Mouse (Mus musculus): ENCODE measurements around the gene Micu1. TPM values are rescaled to one million over a fixed set of nuclear protein-coding genes. Genes with fewer than 3 reads are reported as not detected.

The Micu1 gene
- total RNA-seq, 2 experiments from 2014 or later: 87.9 to 94.2 TPM

DNA sequence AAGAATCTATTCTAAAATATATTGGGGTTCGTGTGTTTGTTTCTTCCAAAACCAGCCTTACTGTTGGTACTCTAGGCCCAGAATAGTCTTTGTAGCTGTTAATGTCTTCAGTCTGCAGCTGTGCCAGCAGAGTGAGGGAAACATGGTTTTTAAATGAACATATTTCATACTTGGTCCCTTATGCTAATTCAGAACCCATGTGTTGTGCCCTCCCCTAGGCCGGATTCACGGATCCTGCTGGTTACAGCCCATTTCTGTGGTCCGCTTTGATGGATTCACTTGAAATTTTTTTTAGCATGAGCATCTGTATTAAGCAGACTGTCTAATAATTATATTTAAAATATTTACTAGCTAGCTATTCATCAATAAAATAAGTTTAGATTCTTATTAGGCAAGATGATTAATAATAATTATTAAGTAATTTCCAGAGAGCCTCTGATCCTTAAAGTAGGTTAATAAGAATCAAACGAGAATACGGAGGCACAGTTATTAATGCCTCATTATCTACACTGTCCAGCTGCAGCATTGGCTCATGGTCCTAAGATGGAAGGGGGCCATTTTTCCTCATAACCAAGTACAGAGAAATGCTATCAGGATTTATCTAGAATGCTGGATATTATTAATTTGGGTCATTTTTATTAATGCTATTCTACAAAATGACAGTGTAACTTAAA is 69.2 kb downstream of the Micu1 start:
- intact Hi-C loops (cut with DNase I): no loop called here
- no peak for DNase-seq (ENCODE audit: low spot score in 2 of 2)

DNA sequence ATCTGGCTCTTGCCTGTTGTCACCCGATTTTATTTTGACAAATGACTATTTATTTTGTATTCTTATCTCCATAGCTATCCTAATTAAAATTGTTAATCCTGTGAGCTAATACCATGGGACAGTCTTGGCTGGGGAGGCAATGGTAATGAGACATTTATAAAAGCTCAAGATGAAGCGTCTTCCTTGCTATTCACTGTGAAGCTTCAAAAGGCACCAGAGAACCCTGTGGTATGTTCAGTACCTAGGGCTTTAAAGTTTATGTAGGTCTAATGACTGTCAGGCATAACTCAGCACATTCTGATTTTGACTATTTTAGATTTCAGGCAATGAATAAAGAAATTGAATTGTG is 69.7 kb downstream of the Micu1 start:
- DNase-seq (ENCODE audit: low spot score in 2 of 2): no peak
- intact Hi-C loops (cut with DNase I): no loop called here

DNA sequence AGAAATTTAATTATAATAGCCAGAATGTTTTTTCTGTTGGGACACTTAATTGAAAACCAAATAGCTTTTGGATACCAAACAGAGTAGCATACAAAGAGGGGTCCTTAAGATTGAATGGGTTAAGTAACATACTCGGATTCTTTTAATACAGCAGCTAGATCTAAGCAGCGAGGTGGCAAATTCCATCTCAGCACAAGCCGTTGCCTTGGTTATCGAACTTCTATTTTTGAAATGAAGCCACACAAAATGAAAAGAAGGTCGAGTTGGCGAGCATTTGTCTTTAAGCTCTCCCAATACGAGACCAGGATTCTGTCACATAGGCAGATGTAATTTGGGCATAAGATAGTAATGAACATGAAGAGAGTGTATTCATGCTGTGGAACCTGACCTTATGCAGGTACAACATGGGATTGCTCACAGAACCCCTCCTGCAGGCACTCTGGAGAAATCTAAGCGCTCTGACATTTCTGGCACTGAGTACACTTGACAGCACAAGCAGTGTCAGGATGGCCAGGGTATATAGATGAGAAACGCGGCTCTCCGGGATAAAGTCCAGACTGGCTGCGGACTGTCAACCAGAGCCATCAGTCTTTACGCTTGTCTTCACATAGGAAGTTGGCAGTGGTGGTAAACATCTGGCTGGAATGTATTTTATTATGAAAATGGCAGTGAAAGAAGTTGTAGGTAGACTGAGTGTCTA is 71.3 kb downstream of the Micu1 start:
- intact Hi-C loops (cut with DNase I): no loop called here
- DNase-seq (ENCODE audit: low spot score in 2 of 2): no peak

DNA sequence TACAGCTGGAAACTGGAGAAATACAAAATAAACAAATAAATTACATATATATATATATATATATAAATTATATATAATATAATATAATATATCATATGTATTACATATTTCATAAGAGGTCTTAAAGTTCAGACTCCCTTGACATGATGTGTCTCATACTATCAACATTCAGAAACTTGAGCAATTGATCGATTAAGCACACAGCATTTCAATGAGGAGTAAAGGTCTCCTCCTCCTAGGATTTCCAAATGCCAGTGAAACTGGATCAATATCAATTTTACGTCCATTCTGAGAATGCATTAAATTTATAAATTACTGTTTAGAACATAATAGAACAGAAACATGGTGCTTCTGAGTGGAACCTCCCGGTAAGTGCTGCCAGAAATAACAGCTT is 71.9 kb downstream of the Micu1 start:
- intact Hi-C loops (cut with DNase I): no loop called here
- no peak for DNase-seq (ENCODE audit: low spot score in 2 of 2)

DNA sequence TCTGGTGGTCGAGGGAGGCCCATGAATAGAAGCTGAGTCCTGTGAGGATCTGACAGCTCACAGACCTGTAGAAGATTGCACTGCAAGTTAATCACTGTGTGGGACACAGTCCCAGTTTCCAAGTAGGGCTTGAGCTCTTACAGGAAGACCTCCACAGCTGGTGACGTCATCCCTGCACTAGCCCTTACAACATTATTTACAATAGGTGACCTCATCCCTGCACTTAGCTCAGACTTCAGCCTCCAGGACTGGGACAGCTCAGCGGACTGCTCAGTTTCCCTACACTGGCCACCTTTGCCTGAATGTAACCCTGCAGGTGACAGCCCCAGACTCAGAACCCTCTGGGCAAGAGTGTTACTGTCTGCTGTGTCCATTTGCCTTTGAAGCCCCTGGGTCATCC is 75.0 kb downstream of the Micu1 start:
- intact Hi-C loops (cut with DNase I): no loop called here
- no peak for DNase-seq (ENCODE audit: low spot score in 2 of 2)

DNA sequence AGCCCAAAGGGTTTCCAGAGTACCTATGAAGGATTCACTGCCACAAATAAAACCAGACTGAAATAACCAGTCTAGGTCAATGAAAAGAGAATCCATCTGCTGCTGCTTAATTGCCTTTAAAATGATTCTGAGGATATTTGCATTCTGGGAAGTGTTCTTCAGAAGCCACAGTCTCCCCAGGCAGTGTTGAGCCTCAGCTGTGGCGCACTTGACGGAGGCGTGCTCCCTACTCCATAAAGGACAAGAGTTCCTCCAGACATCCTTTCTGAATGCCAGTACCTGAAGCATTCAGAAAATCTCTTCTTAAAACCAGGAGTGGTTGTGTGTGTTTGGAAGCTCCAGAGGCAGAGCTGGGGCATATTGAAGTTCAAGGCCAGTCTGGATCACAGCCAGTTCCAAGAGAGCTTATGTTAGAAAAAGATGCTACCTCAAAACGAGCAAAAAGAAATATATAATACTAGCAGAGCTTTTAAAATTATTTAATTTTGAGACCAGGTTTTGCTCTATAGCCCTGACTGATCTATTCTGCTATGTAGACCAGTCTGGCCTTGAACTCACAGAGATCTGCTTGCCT is 75.9 kb downstream of the Micu1 start:
- no peak for DNase-seq (ENCODE audit: low spot score in 2 of 2)

DNA sequence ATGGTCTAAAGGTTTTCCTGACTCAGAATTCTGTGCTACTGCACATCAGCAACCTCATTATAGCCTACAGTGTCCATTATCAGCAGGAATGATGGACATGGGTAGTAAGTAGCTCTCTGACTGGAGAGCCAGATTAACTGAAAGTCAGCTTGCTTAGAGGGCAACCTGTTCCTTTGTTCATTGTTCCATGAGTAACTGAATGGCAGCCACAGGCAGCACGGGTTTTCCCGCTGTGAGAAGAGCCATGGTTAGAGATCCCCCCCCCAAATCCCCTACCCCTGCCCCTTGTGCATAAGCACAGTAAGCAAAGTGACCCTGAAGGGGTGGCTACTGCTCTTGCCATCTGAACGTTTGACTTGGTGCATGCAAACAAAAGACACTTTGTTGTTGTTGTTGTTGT is 78.4 kb downstream of the Micu1 start:
- DNase-seq (ENCODE audit: low spot score in 2 of 2): no peak
- intact Hi-C loops (cut with DNase I): no loop called here

More for the DNA sequence above, 75.9 kb downstream of the Micu1 start:
- intact Hi-C loops (cut with DNase I): no loop called here

DNA sequence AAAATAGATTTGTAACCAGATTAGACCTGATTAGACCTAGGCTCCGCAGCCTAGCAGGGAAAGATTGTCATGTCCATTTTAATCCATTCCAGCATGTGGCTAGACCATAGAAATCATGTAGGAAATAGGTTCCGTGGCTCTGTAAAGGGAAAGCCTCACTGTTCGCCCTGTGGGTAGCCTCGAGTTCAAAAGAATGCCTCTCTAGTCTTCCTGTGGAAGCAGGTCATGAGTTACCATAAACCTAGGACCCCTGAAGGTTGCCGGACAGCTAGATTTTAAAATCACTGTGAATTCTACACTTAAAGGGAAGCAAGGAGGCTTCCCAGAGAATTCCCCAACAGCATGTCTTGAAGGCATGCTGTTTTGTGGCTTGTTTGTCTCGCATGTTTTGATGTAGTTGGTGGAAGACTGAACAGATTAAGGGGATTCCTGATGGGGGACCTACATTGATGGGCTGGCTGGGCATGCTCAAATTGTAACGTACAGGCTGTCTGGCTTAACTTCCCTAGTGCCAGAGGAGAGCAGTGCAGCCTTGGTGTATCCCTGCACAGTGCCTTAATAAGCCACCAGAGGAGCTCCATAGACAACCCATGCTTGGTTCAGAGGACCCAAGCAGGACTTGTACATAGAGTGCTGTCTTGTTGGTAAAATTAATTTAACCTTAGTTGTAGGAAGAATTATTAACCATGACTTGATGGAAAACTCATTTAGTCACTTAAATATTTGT is 79.1 kb downstream of the Micu1 start:
- intact Hi-C loops (cut with DNase I): no loop called here
- DNase-seq (ENCODE audit: low spot score in 2 of 2): no peak

DNA sequence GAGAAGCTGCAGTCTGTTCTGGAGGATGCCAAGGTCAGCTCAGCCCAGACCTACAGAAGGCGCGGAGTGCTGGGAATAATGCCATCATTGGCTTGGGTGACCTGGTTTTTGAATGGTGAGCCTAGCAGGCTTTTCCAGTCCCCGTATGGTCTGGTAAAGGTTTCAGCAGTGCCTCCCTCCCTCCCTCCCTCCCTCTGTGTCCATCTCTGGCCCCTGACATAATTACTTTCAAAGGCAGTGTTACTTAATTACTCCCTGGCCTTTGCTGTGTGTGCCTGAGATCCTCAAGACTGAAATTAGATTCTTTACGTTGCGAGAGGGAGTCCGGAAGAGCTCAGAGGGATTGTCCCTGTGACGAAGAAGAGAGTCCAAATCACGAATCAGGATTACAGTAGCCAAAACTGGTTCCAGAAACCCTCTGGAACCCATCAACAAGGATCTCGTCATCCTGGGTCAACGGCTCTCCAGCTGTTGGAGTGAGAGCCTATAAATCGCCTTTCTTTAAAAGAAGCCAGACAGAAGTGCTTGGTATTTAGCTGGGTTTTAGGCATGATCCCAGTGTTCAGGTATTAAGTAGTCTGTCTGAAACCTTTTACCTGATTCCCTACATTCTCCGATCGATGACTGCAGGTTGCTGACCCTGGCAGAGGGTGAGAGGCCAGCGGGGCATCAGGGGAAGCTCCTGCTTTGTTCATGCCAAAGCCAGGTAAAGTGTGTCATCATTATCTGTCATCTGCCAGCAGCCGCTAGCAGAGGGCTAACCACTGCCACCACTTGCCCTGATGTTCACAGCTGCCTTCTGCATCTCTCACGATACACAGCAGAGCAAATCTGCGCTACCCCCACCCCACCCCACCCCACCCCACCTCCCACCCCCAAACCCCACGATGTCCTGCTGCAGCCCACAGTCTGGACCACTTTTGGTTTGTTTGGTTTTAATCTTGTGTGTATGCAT is 82.7 kb downstream of the Micu1 start:
- intact Hi-C loops (cut with DNase I): no loop called here
- DNase-seq (ENCODE audit: low spot score in 2 of 2): no peak

DNA sequence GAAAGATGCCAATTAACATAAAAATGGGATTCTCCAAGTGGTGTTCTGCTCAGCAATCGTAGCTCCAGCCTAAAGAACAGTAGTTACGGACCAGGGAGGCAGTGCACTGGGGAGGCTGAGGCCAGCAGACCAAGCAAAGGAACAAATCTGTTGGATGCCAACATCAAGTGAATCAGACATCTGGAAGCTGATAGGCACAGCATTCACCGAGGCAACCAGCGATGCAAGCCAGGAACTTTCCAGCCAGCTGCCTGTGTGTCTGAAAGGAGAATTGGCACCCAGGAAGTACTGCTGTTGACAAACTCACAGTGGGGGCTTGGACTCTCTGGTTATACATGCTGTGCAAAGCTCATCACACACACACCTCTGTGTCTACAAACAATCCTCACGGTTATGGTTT is 84.0 kb downstream of the Micu1 start:
- peak in 1 of 2 experiments; percentile 7 for DNase-seq (ENCODE audit: low spot score in 2 of 2)
- intact Hi-C loops (cut with DNase I): no loop called here

DNA sequence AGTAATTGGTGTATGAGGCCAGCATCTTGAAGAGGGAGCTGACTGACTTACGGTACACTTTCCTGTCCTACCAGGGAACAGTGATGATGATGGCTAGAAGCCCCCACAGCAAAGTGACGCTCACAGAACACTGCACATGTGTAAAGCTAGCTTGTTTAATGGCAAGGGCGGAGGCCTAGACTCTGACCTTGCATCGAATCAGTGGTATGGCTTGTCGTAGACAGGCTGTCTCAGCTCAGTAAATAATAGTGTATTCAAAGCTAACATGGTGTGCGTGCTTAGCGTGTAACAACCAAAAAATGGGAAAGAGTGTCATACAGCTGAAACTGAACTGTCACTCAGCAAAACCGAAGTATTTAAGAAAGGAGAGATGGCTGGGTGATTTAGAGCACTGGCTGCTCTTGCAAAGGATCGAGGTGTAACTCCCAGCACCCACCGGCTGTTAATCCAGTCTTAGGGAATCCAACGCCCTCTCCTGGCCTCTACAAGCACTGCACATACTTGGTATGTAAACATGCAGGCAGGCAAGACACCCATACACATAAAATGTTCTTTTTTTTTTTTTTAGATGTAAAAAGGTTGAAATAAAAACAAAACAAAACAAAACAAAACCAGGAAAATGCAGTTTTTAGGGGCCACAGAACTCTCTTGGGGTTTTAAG is 85.0 kb downstream of the Micu1 start:
- intact Hi-C loops (cut with DNase I): no loop called here
- DNase-seq (ENCODE audit: low spot score in 2 of 2): no peak

DNA sequence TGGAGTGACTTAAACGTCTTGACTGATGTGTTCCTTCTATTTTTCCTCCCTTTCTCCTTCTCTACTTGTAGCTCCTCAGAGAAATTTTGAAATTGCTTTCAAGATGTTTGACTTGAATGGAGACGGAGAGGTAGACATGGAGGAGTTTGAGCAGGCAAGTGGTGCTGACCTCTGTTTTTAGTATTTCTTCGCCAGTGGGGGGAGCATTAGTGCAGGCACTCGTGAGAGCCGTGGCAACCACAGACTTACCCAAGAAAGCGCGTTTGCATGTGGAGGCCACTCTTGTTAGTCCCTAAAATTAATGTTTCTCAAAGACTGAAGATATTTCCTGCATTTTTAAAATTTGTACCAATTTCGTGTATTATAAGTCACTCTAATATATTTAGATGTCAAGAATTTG is 85.6 kb downstream of the Micu1 start:
- no peak for DNase-seq (ENCODE audit: low spot score in 2 of 2)
- intact Hi-C loops (cut with DNase I): no loop called here

DNA sequence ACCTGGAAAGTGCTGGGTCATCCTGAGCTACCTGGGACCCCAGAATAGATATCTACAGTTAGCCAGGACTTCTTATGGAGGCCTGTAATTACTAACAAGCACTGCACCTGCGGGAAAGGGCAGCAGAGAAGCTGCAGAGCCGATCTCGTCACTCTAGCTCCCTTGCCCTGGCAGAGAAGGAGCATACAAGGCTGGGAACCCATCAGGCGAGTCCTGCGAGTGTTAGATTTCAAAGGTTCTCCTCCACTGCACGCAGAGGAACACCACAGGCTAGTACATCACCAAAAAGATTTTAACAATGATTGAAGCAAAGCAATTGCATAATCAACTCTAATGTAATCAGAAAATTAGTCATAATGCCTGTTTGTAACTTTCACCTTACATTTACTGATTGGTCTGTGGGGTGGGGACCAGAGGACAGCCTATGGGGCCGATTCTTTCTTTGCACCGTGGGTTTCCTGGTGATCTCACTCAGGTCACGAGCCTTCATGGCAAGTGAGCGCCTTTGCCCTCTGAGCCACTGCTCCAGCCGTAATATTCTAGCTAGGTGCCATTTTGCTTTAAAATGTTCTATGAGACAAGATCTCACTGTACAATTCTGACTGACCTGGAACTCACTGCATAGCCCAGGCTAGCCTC is 88.1 kb downstream of the Micu1 start:
- intact Hi-C loops (cut with DNase I): no loop called here
- no peak for DNase-seq (ENCODE audit: low spot score in 2 of 2)

DNA sequence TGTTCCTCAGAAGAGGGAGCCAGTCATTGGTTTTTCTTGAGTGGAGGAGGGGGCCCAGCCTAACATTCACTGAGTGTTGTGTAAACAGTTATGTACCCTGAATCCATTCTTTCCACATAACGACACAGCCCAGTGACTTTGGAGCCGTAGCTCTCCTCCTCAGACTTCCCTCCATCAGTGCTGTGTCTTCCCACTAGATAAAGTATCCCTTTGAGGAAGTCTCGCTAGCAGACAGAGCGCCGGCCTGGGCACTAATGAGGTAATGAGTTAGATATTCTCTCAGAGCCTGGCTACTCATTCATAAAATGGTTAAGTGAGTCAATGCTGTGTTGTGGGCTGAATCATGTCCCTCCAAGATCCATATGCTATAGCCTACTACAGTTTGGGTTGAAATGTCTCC is 89.6 kb downstream of the Micu1 start:
- DNase-seq (ENCODE audit: low spot score in 2 of 2): no peak
- intact Hi-C loops (cut with DNase I): no loop called here

DNA sequence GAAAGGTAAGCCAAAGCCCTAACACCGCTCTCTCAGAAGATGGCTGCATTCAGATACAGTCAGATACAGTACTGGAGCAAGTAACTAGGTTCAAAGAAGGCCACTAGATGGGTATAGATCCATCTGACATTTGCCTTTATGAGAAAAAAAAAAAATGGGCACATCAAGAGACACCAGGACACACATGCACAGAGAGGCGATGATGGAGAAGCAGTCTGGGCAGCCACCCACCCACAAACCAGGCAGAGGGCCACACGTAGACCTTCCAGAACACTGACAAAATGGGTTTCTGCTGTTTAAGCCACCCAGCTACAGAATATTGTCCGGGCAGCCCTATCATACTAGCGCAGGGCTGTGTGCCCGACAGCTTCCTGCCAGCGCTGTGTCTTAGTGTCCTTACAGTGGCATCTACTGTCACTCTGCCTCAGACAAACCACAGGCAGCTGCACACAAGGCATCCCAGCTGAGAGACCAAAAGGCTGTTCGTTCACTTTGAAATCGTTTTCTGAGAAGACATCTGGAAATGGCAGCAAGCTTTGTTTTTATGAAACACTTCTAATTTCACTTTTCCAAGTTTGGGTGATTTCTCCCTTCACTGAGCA is 90.4 kb downstream of the Micu1 start:
- no peak for DNase-seq (ENCODE audit: low spot score in 2 of 2)
- intact Hi-C loops (cut with DNase I): no loop called here

DNA sequence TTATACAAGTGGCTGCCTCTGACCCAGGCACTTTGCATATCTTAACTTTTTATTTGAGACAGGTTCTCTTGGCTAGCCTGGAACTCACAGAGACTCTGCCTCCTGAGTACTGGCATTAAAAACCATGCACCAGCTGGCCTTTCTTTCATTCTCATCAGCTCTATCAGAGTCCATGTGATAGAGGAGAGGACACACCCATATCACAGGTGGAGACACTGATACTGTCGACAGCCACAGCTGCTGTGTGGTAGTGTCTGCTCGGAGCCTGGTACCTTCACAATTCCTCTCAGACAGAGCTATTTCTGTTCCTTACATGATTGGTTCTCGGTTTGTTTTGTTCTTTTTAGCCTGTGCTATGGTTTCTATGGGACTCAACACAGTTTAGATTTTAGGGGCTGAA is 91.2 kb downstream of the Micu1 start:
- DNase-seq (ENCODE audit: low spot score in 2 of 2): no peak
- intact Hi-C loops (cut with DNase I): no loop called here

DNA sequence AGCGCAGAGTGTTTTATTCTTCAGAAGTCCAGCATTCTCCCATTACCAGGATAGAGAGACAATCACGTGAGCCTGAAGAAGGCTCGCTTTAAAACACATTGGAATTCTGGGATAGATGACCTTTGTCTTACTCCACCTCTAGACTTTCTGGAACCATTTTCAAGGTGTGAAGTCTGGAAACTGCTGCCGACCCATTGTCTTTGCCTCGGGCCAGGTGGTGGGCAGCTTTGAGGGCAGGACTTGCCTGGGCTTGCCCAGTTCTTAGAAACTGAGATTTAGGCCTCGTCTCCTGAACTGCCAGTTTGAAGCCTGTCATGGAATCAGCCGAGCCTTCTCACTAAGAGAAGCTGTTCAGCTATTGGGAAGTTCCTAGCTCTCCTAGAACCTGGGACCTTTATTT is 92.8 kb downstream of the Micu1 start:
- intact Hi-C loops (cut with DNase I): no loop called here
- DNase-seq (ENCODE audit: low spot score in 2 of 2): no peak

DNA sequence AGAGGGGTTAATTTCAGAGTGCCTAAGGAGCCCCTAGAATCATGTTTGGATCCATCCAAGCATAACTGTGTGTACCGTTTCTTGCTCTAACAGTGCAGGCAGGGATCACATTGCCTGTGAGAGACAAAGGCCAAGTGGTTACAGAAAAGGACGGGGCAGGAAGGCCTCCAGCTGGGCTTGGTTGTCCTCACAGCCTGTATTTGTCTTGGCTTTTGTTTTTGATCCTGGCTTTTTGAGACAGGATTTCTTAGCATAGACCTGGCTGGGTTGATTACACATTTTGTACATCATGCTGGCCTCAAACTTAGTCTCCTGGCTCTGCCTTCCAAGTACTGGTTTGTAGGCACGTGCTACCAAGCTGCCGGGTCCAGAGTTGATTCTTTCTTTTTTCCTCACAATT is 93.6 kb downstream of the Micu1 start:
- intact Hi-C loops (cut with DNase I): no loop called here
- no peak for DNase-seq (ENCODE audit: low spot score in 2 of 2)

Measured in left cerebral cortex, postnatal 36 days (tissue).